Mouse (Mus musculus) hindbrain, embryonic 13.5 days (tissue): Measurements from ENCODE around the gene Ino80d. TPM values are rescaled to one million over a fixed set of nuclear protein-coding genes. Genes with fewer than 3 reads are reported as not detected.
A peak's percentile ranks its signal among the peaks of the same experiment; 100 is the strongest.

Source experiments
- ATAC-seq: fragments of 200-750 bp; cut with Nextera tagmentation; 2 replicates; pipeline ENCODE4 v1.8.0; 2017; ENCODE audit warnings: moderate TSS enrichment; ENCODE audit not compliant: low FRiP score
- H3K27ac ChIP-seq: fragments of 300-500 bp; sonication (generic); 2 replicates; pipeline ENCODE4 v1.5.1; 2015; ENCODE audit warnings: inconsistent platforms, mild to moderate bottlenecking, moderate library complexity
- H3K27me3 ChIP-seq: fragments of 300-500 bp; sonication (generic); 2 replicates; pipeline ENCODE4 v1.6.1; 2015; ENCODE audit warnings: mild to moderate bottlenecking, inconsistent platforms
- H3K36me3 ChIP-seq: fragments of 300-500 bp; sonication (generic); 2 replicates; pipeline ENCODE4 v1.6.1; 2015; ENCODE audit warnings: mild to moderate bottlenecking, inconsistent platforms
- H3K4me1 ChIP-seq: fragments of 300-500 bp; sonication (generic); replicated peaks from 2 replicates; pipeline ENCODE4 v1.6.1; 2015; ENCODE audit warnings: inconsistent platforms
- H3K4me2 ChIP-seq: fragments of 300-500 bp; sonication (generic); 2 replicates; pipeline ENCODE4 v1.6.1; 2015; ENCODE audit warnings: inconsistent platforms, mild to moderate bottlenecking, moderate library complexity
- H3K4me3 ChIP-seq: fragments of 300-500 bp; sonication (generic); 2 replicates; pipeline ENCODE4 v1.5.1; 2015; ENCODE audit warnings: mild to moderate bottlenecking, inconsistent platforms
- H3K9ac ChIP-seq: fragments of 300-500 bp; sonication (generic); 2 replicates; pipeline ENCODE4 v1.6.1; 2015; ENCODE audit warnings: mild to moderate bottlenecking, inconsistent platforms
- H3K9me3 ChIP-seq: fragments of 300-500 bp; sonication (generic); 2 replicates; pipeline ENCODE4 v1.6.1; 2016; ENCODE audit warnings: inconsistent platforms
- WGBS: fragments of 180-500 bp; shearing (Covaris S2); methylation state at CpG from one replicate; pipeline ENCODE4 v1.1.7; 2015; 5-methylcytosine and 5-hydroxymethylcytosine counted together
- polyA plus RNA-seq: library from polyadenylated mRNA; unstranded; fragments of >200 nt; fragmentation: Nextera tagmentation; extraction: Ambion mirVana; gene quantifications from 2 replicates; pipeline ENCODE4 v1.2.1, GENCODE M21; 2015

Gene Ino80d
- polyA plus RNA-seq, 1 experiment from 2014 or later, result 11.2 TPM

GRCm38 (mm10) chr1:62964291-62964690 lies 150.2 kb downstream of the Ino80d start:
- H3K27ac ChIP-seq, result 0 out of 2 replicates have a peak overlapping the region, but pooled peaks have one; percentile 40
- no peak overlapping the region for H3K4me2 ChIP-seq
- WGBS, result 21% methylated on average over 6 of the region's 6 CpGs

GRCm38 (mm10) chr1:62956942-62957645 lies 157.4 kb downstream of the Ino80d start:
- ATAC-seq, result no peak

More at GRCm38 (mm10) chr1:62964291-62964690, 150.2 kb downstream of the Ino80d start:
- Histone ChIP-seq H3K4me1 (peaks cover 19% of the 10 kb centered on the region), H3K9me3 (no peaks in the 10 kb centered on the region), H3K4me3 (no peak overlapping the region), H3K27me3 (no peaks in the 10 kb centered on the region), H3K9ac (no peak overlapping the region), H3K36me3 (no peaks in the 10 kb centered on the region)
- ATAC-seq, result peak; percentile 93

GRCm38 (mm10) chr1:62956526-62956925 lies 157.9 kb downstream of the Ino80d start:
- 0 out of 2 replicates have a peak, but pooled peaks cover 4% of the 10 kb centered on the region for H3K27me3 ChIP-seq
- no peak overlapping the region for H3K4me2 ChIP-seq
- H3K36me3 ChIP-seq, result no peaks in the 10 kb centered on the region
- H3K9me3 ChIP-seq, result no peaks in the 10 kb centered on the region
- H3K27ac ChIP-seq, result no peak overlapping the region
- WGBS, result 83% methylated on average over 5 of the region's 5 CpGs
- H3K4me1 ChIP-seq, result peaks cover 2% of the 10 kb centered on the region
- H3K9ac ChIP-seq, result no peak overlapping the region
- no peak overlapping the region for H3K4me3 ChIP-seq
- no peak for ATAC-seq

More at GRCm38 (mm10) chr1:62956942-62957645, 157.4 kb downstream of the Ino80d start:
- H3K9ac ChIP-seq, result no peak overlapping the region
- H3K27me3 ChIP-seq, result 0 out of 2 replicates have a peak, but pooled peaks cover 4% of the 10 kb centered on the region
- no peak overlapping the region for H3K27ac ChIP-seq
- no peaks in the 10 kb centered on the region for H3K9me3 ChIP-seq
- WGBS, result 78% methylated on average over 1 of the region's 1 CpGs
- no peaks in the 10 kb centered on the region for H3K4me1 ChIP-seq
- no peak overlapping the region for H3K4me3 ChIP-seq
- H3K36me3 ChIP-seq, result no peaks in the 10 kb centered on the region
- H3K4me2 ChIP-seq, result no peak overlapping the region

GRCm38 (mm10) chr1:62955340-62955739 lies 159.1 kb downstream of the Ino80d start:
- Histone ChIP-seq H3K4me1 (peaks cover 12% of the 10 kb centered on the region), H3K27ac (no peak overlapping the region), H3K4me2 (no peak overlapping the region), H3K9me3 (no peaks in the 10 kb centered on the region), H3K9ac (no peak overlapping the region), H3K36me3 (no peaks in the 10 kb centered on the region), H3K27me3 (0 out of 2 replicates have a peak, but pooled peaks cover 4% of the 10 kb centered on the region), H3K4me3 (no peak overlapping the region)
- WGBS, result 37% methylated on average over 6 of the region's 6 CpGs
- ATAC-seq, result no peak

GRCm38 (mm10) chr1:62953036-62953435 lies 161.4 kb downstream of the Ino80d start:
- H3K36me3 ChIP-seq, result no peaks in the 10 kb centered on the region
- no peak overlapping the region for H3K4me2 ChIP-seq
- ATAC-seq, result no peak
- H3K9ac ChIP-seq, result no peak overlapping the region
- H3K9me3 ChIP-seq, result no peaks in the 10 kb centered on the region
- no peak overlapping the region for H3K4me3 ChIP-seq
- 87% methylated on average over 4 of the region's 4 CpGs for WGBS
- H3K27ac ChIP-seq, result no peak overlapping the region
- 0 out of 2 replicates have a peak, but pooled peaks cover 4% of the 10 kb centered on the region for H3K27me3 ChIP-seq
- peaks cover 16% of the 10 kb centered on the region for H3K4me1 ChIP-seq

- Histone ChIP-seq H3K27me3 (0 out of 2 replicates have a peak, but pooled peaks cover 4% of the 10 kb centered on the region), H3K27ac (no peak overlapping the region), H3K4me1 (peaks cover 16% of the 10 kb centered on the region), H3K9ac (no peak overlapping the region), H3K9me3 (no peaks in the 10 kb centered on the region), H3K36me3 (no peaks in the 10 kb centered on the region), H3K4me3 (no peak overlapping the region), H3K4me2 (no peak overlapping the region)
- 93% methylated on average over 3 of the region's 3 CpGs for WGBS
- no peak for ATAC-seq
Observed at GRCm38 (mm10) chr1:62952319-62952718, 162.1 kb downstream of the Ino80d start.

GRCm38 (mm10) chr1:62951067-62951809 lies 163.2 kb downstream of the Ino80d start:
- no peak overlapping the region for H3K4me2 ChIP-seq
- 43% methylated on average over 7 of the region's 7 CpGs for WGBS
- H3K27ac ChIP-seq, result peak overlapping the region; percentile 49; the same call in 1 of the 2 replicates
- H3K9ac ChIP-seq, result 0 out of 2 replicates have a peak overlapping the region, but pooled peaks have one; percentile 9
- 0 out of 2 replicates have a peak, but pooled peaks cover 4% of the 10 kb centered on the region for H3K27me3 ChIP-seq
- no peak overlapping the region for H3K4me3 ChIP-seq
- ATAC-seq, result no peak
- peaks cover 19% of the 10 kb centered on the region for H3K4me1 ChIP-seq
- no peaks in the 10 kb centered on the region for H3K9me3 ChIP-seq
- H3K36me3 ChIP-seq, result no peaks in the 10 kb centered on the region

- peaks cover 19% of the 10 kb centered on the region for H3K4me1 ChIP-seq
- H3K27ac ChIP-seq, result no peak overlapping the region
- H3K36me3 ChIP-seq, result no peaks in the 10 kb centered on the region
- H3K9me3 ChIP-seq, result no peaks in the 10 kb centered on the region
- 72% methylated on average over 9 of the region's 9 CpGs for WGBS
- no peak for ATAC-seq
- H3K9ac ChIP-seq, result no peak overlapping the region
- H3K4me3 ChIP-seq, result no peak overlapping the region
- H3K27me3 ChIP-seq, result no peaks in the 10 kb centered on the region
- H3K4me2 ChIP-seq, result no peak overlapping the region
Observed at GRCm38 (mm10) chr1:62950526-62950925, 163.9 kb downstream of the Ino80d start.

GRCm38 (mm10) chr1:62947807-62948206 lies 166.7 kb downstream of the Ino80d start:
- Histone ChIP-seq H3K9ac (no peak overlapping the region), H3K27ac (no peak overlapping the region), H3K9me3 (no peaks in the 10 kb centered on the region), H3K4me1 (peaks cover 19% of the 10 kb centered on the region), H3K36me3 (no peaks in the 10 kb centered on the region), H3K4me3 (no peak overlapping the region), H3K4me2 (no peak overlapping the region), H3K27me3 (no peaks in the 10 kb centered on the region)
- ATAC-seq, result no peak

GRCm38 (mm10) chr1:62946987-62947386 lies 167.5 kb downstream of the Ino80d start:
- 57% methylated on average over 5 of the region's 5 CpGs for WGBS
- H3K4me3 ChIP-seq, result no peak overlapping the region
- H3K9me3 ChIP-seq, result no peaks in the 10 kb centered on the region
- H3K4me1 ChIP-seq, result peaks cover 19% of the 10 kb centered on the region
- no peak overlapping the region for H3K27ac ChIP-seq
- no peak overlapping the region for H3K4me2 ChIP-seq
- H3K9ac ChIP-seq, result no peak overlapping the region
- no peaks in the 10 kb centered on the region for H3K27me3 ChIP-seq
- no peaks in the 10 kb centered on the region for H3K36me3 ChIP-seq
- no peak for ATAC-seq

- H3K27ac ChIP-seq, result peak overlapping the region; percentile 78
- 60% methylated on average over 10 of the region's 10 CpGs for WGBS
- peaks cover 5% of the 10 kb centered on the region; the same call in 1 of the 2 replicates for H3K27me3 ChIP-seq
- no peaks in the 10 kb centered on the region for H3K9me3 ChIP-seq
- no peak overlapping the region for H3K4me3 ChIP-seq
- H3K4me2 ChIP-seq, result peak overlapping the region; percentile 27; the same call in 1 of the 2 replicates
- peak; percentile 61 for ATAC-seq
- H3K9ac ChIP-seq, result peak overlapping the region; percentile 35; the same call in 1 of the 2 replicates
- no peaks in the 10 kb centered on the region for H3K36me3 ChIP-seq
- H3K4me1 ChIP-seq, result peaks cover 31% of the 10 kb centered on the region
Observed at GRCm38 (mm10) chr1:62934752-62935329, 179.6 kb downstream of the Ino80d start.

- peak; percentile 66 for ATAC-seq
- WGBS, result 15% methylated on average over 9 of the region's 9 CpGs
- no peaks in the 10 kb centered on the region for H3K9me3 ChIP-seq
- H3K27me3 ChIP-seq, result peaks cover 5% of the 10 kb centered on the region; the same call in 1 of the 2 replicates
- H3K4me1 ChIP-seq, result peaks cover 31% of the 10 kb centered on the region
- H3K4me2 ChIP-seq, result peak overlapping the region; percentile 27
- peak overlapping the region; percentile 78 for H3K27ac ChIP-seq
- no peaks in the 10 kb centered on the region for H3K36me3 ChIP-seq
- no peak overlapping the region for H3K4me3 ChIP-seq
- H3K9ac ChIP-seq, result 0 out of 2 replicates have a peak overlapping the region, but pooled peaks have one; percentile 35
Observed at GRCm38 (mm10) chr1:62934100-62934513, 180.4 kb downstream of the Ino80d start.
